Mouse (Mus musculus) bone marrow macrophage, adult 2 months (primary cell): ENCODE measurements around the gene Txn2.

Experiments used
- CTCF ChIP-seq: IDR thresholded peaks from 2 replicates; pipeline ENCODE4 v1.5.1; 2012; ENCODE audit warnings: low read depth, mild to moderate bottlenecking, low read length, moderate library complexity
- POLR2A ChIP-seq: IDR thresholded peaks from 2 replicates; pipeline ENCODE4 v1.6.1; 2012; ENCODE audit warnings: mild to moderate bottlenecking, low read depth, low read length, borderline replicate concordance

GRCm38 (mm10) chr15:77885159-77885558, 43.6 kb downstream of the Txn2 start:
- TF ChIP-seq CTCF = no peak
- TF ChIP-seq POLR2A = no peak
